Mouse (Mus musculus): ENCODE data around the gene Fdxacb1.

Fdxacb1 gene

DNA sequence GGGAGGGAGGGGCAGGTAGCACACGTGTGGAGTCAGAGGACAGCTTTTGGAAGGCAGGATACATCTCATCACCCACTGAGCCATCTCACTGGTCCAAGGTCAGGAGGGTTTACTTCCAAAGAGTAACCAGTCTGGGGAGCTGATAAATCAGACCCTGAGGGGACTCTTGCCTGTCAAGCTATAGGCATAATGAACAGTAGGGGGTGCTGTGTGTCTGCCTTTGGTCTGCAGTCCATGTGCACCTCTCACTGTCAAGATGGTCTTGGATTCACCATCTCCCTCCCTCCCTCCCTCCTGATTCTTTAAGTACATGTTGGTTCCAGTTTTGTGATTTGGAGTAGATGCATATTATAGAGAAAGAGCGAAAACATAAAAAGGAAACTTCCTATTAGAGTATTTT, 32.9 kb downstream of the Fdxacb1 start:
- in situ Hi-C loops (cut with MboI, MseI) = no loop called here

DNA sequence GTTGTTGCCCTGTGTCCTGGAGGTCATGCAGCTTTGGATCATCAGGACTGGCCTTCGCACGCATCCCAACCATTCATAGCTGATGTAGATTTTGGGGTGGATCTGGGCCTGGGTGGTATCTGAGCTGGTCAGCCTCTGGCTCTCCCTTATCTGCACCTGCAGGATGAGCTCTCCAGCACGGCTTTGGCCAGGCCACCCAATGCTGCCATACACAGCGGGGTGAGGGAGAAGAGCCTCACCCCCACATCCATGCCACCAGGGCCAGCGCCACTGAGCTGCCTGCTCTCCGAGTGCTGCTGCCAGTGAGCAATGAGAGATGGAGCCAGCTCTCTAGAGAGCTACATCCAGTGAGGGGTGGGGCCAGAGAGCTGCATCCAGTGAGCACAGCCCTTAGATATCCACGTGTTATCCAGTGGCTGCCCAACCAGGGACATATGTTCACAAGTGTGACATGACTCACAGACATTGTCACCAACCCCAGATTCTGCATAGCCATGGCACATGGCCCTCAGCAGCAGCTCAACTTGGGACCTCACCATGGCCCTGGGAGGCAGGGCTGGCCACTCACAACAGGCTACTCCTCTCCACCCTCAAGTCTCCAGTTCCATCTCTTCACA, 35.1 kb downstream of the Fdxacb1 start:
- in situ Hi-C loops (cut with MboI, MseI) = no loop called here

DNA sequence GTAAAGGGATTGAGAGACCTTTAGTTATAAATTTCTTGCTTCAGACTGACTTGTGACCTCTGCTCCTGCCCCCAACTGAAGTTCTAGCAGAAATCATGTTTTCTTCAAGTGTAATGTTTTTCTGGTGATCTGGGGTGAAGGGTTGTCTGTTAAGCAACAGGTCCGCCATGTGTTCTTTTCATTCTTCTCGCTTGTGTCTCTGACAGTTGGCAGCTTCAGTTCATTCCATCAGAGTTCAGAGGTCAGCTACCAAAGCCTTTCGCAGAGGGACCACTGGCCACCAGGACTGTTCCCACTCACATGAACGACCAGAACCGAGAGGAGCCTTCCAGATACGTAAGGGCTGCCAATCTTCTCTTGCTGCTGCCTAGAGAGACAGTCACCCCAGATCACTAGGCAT, 40.4 kb downstream of the Fdxacb1 start:
- in situ Hi-C loops (cut with MboI, MseI) = no loop called here

DNA sequence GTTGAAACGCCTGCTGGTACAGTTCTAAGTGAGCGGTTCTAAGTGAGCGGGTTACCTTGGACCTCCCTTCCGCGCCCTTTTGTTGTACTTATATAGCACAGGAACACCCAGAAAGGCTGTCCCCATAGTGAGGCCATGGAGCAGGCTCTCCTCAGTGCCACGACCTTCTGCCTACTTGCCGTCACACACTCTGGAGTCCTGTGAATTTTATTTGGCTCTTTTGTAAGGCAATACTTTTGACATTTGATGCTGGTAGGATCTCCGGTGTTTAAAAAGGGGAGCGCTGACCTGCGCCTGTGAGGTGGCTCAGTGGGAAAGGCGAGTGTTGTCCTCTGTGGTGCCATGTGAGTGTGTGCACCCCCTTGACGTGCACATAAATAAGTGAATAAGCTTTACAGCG, 41.1 kb downstream of the Fdxacb1 start:
- in situ Hi-C loops (cut with MboI, MseI) = no loop called here

DNA sequence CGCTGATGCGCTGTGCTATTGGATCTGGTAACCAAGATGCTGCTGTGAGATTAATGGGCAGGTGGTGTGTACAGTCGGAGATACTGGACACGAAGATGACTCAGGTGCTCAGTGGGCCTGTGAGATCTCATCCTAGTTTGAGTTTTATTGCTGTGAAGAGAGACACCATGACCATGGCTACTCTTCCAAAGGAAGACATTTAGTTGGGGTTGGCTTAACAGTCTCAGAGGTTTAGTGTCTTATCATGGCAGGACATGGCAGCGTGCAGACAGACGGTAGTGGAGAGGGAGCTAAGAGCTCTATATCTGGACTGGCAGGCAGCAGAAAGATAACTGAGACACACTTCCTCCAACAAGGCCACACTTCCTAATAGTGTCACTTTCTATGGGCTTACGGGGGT, 43.2 kb downstream of the Fdxacb1 start:
- in situ Hi-C loops (cut with MboI, MseI) = no loop called here

DNA sequence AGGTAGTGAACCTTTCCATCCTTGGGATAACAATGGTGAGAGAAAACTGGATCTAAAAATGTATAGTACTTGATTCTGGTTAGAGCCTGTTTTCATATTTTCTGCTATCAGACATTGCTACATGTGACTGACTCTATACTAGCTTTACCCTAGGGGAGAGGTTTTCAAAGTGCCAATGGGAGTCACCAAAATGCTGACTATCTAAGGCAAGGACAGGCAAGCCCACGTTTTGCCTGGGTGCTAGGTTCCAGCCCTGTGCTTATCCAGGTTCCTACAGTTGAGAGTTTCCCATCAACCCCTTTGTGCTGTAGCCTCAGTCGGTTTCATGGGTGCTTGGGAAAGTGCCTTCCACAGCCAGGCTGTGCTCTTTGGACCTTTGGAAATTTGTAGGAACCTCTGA, 43.7 kb downstream of the Fdxacb1 start:
- in situ Hi-C loops (cut with MboI, MseI) = no loop called here

DNA sequence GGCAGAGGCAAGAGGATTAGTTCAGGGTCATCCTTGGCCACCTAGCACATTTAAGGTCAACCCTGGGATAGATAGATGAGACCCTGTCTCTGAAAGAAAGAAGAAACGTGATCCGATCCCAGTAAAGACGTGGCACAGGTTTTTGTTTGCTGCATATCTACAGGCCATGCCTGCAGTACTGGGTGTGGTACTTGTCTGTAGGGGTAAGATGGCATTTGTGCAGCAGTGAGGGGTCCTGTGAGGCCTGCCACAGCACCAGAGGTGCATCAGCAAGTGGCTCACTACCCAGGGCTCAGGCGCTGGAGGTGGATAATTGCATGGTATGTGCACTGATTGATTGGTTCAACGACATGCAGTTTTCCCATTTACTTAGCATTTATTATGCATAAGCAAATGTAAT, 45.8 kb downstream of the Fdxacb1 start:
- in situ Hi-C loops (cut with MboI, MseI) = no loop called here

DNA sequence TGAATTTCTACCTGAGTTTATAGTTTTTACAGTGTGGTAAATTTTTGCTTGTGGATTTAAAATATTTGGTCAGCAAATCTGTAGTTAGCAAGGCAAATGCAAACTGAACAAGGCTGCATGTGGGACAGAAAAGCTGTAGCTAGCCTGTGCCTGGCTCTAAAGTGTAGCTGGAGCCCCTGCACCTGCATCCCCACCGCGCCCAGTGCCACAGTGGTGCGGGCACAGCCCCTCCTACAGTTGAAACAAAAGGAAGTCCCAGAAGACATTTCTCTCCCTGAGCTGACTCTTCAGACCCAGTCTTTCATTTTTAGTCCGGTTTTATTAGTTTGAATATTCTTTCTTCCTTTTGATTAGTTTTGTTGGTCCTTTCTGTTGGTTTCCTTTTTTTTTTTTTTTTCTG, 47.6 kb downstream of the Fdxacb1 start:
- in situ Hi-C loops (cut with MboI, MseI) = no loop called here

DNA sequence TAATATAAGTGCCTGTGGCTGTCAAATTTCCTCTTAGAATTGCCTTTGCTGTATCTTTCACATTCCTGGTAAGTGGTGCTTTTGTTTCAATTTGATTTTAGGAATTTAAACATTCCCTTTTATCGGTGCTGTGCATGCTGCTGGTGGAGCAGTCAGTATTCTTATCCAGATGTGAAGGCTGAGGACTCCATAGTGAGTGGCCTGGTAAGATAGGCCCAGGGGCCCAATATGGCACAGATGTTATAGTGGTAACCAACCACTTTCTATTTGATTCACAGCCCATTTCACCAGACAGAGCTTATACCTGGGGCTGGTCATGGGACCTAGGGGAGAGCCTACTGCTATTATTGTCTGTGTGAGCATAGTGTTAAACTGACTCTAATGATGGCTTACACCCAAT, 48.5 kb downstream of the Fdxacb1 start:
- in situ Hi-C loops (cut with MboI, MseI) = no loop called here

DNA sequence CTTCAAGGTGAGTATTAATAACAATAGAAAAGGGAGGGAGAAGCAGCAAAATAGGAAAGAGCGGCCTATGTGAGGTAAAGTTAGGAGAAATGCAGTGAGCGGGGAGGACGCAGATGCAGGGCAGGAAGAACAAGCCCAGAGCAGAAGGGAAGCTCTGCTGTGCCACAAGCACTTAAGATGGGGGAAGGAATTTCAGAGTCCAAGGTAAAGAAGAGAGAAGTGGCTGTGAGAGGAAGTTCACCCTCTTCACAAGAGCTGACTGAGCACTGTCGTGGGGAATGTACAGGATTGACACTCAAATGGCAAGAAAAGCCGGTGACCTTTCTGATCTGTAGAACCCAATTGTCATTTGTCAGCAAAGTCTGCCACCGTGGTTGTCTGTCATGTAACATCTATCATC, 50.0 kb downstream of the Fdxacb1 start:
- in situ Hi-C loops (cut with MboI, MseI) = no loop called here

DNA sequence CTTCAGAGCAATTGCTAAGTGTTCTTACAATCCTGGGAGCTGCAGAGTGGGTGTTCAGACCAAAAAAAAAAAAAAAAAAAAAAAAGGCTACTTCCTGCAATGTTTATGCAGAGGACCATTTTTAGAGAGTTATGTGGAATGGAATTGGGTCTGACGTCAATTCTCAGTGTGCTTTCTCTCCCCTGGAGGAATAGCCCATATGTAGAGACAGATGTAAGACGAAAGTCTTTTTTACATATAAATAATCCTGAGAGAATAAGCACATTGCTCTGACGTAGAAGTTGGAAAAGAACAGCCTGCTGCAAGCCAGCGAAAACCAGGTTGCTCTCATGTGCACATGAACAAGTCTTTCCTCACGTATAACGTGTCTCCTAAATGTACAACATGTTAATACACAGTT, 51.7 kb downstream of the Fdxacb1 start:
- in situ Hi-C loops (cut with MboI, MseI) = no loop called here

DNA sequence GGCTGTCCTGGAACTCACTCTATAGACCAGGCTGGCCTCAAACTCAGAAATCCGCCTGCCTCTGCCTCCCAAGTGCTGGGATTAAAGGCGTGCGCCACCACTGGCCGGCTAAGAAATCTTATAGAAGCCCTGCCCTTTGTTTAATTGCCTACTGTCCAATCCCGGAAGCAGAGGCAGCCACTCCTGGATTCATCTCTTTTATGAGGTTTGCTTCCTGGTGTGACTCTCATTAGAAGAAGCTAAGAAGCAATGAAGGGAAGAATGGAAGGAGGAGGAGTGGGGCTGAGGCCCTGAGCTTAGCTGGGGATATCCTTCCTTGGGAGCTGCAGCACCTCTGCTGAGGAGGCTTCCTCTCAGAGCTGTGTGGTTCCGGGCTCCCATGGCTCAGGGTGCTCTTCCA, 53.6 kb downstream of the Fdxacb1 start:
- in situ Hi-C loops (cut with MboI, MseI) = no loop called here

DNA sequence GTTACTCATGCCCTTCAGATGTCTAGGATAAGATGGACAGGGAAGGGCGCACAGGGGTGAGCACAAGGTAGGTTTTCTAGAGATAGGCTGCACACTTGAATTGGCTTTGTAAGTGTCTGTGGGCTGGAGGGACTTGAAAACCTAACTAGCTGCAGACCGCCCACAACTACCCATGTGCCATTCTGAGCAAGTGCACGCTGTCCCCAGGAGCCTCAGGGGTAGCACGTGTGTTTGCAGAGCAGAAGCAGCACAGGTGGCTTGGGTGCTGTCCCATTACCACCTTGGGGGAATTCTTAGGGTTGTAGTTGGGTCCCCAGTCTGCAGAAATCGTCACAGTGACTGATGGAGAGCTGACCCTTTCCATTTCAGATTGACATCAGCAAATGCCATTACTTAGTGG, 54.2 kb downstream of the Fdxacb1 start:
- in situ Hi-C loops (cut with MboI, MseI) = no loop called here
